Comparison of ENCODE assay signal across 26 mouse cellular contexts in genomic region chr14:102686791-102687190, GRCm38 (mm10).
"Had no signal": no experiment of that assay in that cellular context is flagged by ENCODE, and none has a peak within 500 bp of the region (broad histone marks: within the 10 kb centered on the region; RNA-seq: fewer than 3 reads in every experiment).

No protein-coding gene starts in this region.

- H3K4me3 ChIP-seq: gastrocnemius, adult 2 months; heart, adult 2 months; heart, embryonic 13.5 days; heart, embryonic 15.5 days; hindbrain, embryonic 10.5 days; hindbrain, embryonic 12.5 days; intestine, embryonic 15.5 days; layer of hippocampus, adult 2 months; left cerebral cortex, adult 2 months; limb, embryonic 10.5 days; limb, embryonic 12.5 days had no signal

- H3K27ac ChIP-seq: gastrocnemius, adult 2 months; heart, adult 2 months; heart, embryonic 13.5 days; heart, embryonic 15.5 days; hindbrain, embryonic 10.5 days; hindbrain, embryonic 12.5 days; hindbrain, embryonic 14.5 days; intestine, embryonic 15.5 days; layer of hippocampus, adult 2 months; left cerebral cortex, adult 2 months; limb, embryonic 10.5 days; limb, embryonic 12.5 days had no signal

- H3K27me3 ChIP-seq: heart, embryonic 13.5 days; heart, embryonic 15.5 days; hindbrain, embryonic 12.5 days; intestine, embryonic 15.5 days; limb, embryonic 12.5 days had no signal

- H3K4me1 ChIP-seq: heart, embryonic 13.5 days; heart, embryonic 15.5 days; hindbrain, embryonic 10.5 days; hindbrain, embryonic 12.5 days; intestine, embryonic 15.5 days; limb, embryonic 10.5 days; limb, embryonic 12.5 days had no signal

- ATAC-seq: hindbrain, embryonic 16.5 days; inflammation-experienced regulatory T-cells, adult 6 months; intestine, embryonic 15.5 days; intestine, postnatal 0 days had no signal

- DNase-seq: gastrocnemius, adult 2 months; gastrocnemius, postnatal 10 days; gastrocnemius, postnatal 25 days; heart, adult 11 months; heart, adult 2 months; heart, postnatal 14 days; heart, postnatal 4 days; kidney, adult 18-20 months; kidney, adult 8-10 months; kidney, postnatal 10 days; kidney, postnatal 25 days; kidney, postnatal 4 days; liver had no signal
